Comparison of ENCODE assay signal across 19 mouse cellular contexts in genomic region chr6:134806130-134806529, GRCm38 (mm10).
"Had no signal": no experiment of that assay in that cellular context is flagged by ENCODE, and none has a peak within 500 bp of the region (broad histone marks: within the 10 kb centered on the region; RNA-seq: fewer than 3 reads in every experiment).

No protein-coding gene starts in this region.

- H3K9ac ChIP-seq: liver, embryonic 13.5 days; midbrain, embryonic 13.5 days; stomach, embryonic 15.5 days had no signal

- ATAC-seq: intestine, postnatal 0 days; midbrain, embryonic 13.5 days had no signal

- H3K27ac ChIP-seq: kidney, postnatal 0 days; layer of hippocampus, adult 2 months; liver, embryonic 13.5 days; macrophage; midbrain, embryonic 10.5 days; midbrain, embryonic 13.5 days; stomach, embryonic 15.5 days had no signal

- DNase-seq: kidney, adult 2 months; kidney, postnatal 25 days; layer of hippocampus, adult 9-11 months; liver, embryonic 13.5 days; lung, adult 2 months; lung, postnatal 14 days; right cerebral cortex, adult 18-20 months; right cerebral cortex, postnatal 14 days; spleen, adult 18-20 months; thymus, adult 18-20 months; thymus, postnatal 36 days had no signal

- H3K27me3 ChIP-seq: liver, embryonic 13.5 days; midbrain, embryonic 13.5 days; stomach, embryonic 15.5 days had no signal

- H3K4me1 ChIP-seq: liver, embryonic 13.5 days; midbrain, embryonic 13.5 days; stomach, embryonic 15.5 days had no signal

- H3K36me3 ChIP-seq: liver, embryonic 13.5 days; midbrain, embryonic 10.5 days; midbrain, embryonic 13.5 days; stomach, embryonic 15.5 days had no signal

- H3K4me3 ChIP-seq: layer of hippocampus, adult 2 months; liver, embryonic 13.5 days; midbrain, embryonic 10.5 days; midbrain, embryonic 13.5 days; stomach, embryonic 15.5 days had no signal

- H3K4me2 ChIP-seq: liver, embryonic 13.5 days; midbrain, embryonic 13.5 days; stomach, embryonic 15.5 days had no signal

- H3K9me3 ChIP-seq: liver, embryonic 13.5 days; megakaryocyte, embryonic 14.5 days; midbrain, embryonic 10.5 days; midbrain, embryonic 13.5 days; stomach, embryonic 15.5 days had no signal
